Mouse (Mus musculus) MEL (cell line): ENCODE measurements around the gene Lims1.

Experiments
- CHD2 ChIP-seq: IDR thresholded peaks from 2 replicates; pipeline ENCODE4 v1.6.1; 2011; ENCODE audit warnings: low read length, improper control_type of control experiment
- CTCF ChIP-seq, 3 experiments: IDR thresholded peaks in 2 of 3; conservative IDR thresholded peaks in 1 of 3; 2 replicates each; pipeline ENCODE4 v1.5.1; 2011 to 2012; ENCODE audit warnings: low read length in 3 of 3, low read depth in 2 of 3, mild to moderate bottlenecking in 2 of 3, improper control_type of control experiment in 1 of 3, inconsistent platforms in 1 of 3, mixed read lengths in 1 of 3, moderate library complexity in 1 of 3; ENCODE audit not compliant: control insufficient read depth in 1 of 3, insufficient read depth in 1 of 3, poor library complexity in 1 of 3, severe bottlenecking in 1 of 3
- EP300 ChIP-seq, 2 experiments: IDR thresholded peaks; 2 replicates each; pipeline ENCODE4 v1.6.1; 2011; ENCODE audit warnings: improper control_type of control experiment in 2 of 2, low read length in 2 of 2, low read depth in 1 of 2, mild to moderate bottlenecking in 1 of 2
- GATA1 ChIP-seq: IDR thresholded peaks from 2 replicates; pipeline ENCODE4 v1.6.1; 2011; ENCODE audit warnings: low read depth, low read length, improper control_type of control experiment
- HCFC1 ChIP-seq: IDR thresholded peaks from 2 replicates; pipeline ENCODE4 v1.6.1; 2012; ENCODE audit warnings: low read depth, mild to moderate bottlenecking, inconsistent platforms, low read length, improper control_type of control experiment, moderate library complexity
- KAT2A ChIP-seq: conservative IDR thresholded peaks from 2 replicates; pipeline ENCODE4 v1.6.1; 2012; ENCODE audit warnings: low read depth, low read length, improper control_type of control experiment, inconsistent platforms
- MAFK ChIP-seq: IDR thresholded peaks from 2 replicates; pipeline ENCODE4 v1.6.1; 2011; ENCODE audit warnings: low read depth, mild to moderate bottlenecking, low read length, improper control_type of control experiment, borderline replicate concordance
- MAZ ChIP-seq: IDR thresholded peaks from 2 replicates; pipeline ENCODE4 v1.6.1; 2012; ENCODE audit warnings: low read depth, mild to moderate bottlenecking, inconsistent platforms, low read length, improper control_type of control experiment
- TCF12 ChIP-seq: IDR thresholded peaks from 2 replicates; pipeline ENCODE4 v1.6.1; 2014; ENCODE audit warnings: low read depth, mild to moderate bottlenecking, inconsistent platforms, low read length, improper control_type of control experiment, moderate library complexity
- ZNF384 ChIP-seq: IDR thresholded peaks from 2 replicates; pipeline ENCODE4 v1.6.1; 2012; ENCODE audit warnings: low read depth, mild to moderate bottlenecking, inconsistent platforms, low read length, improper control_type of control experiment

DNA sequence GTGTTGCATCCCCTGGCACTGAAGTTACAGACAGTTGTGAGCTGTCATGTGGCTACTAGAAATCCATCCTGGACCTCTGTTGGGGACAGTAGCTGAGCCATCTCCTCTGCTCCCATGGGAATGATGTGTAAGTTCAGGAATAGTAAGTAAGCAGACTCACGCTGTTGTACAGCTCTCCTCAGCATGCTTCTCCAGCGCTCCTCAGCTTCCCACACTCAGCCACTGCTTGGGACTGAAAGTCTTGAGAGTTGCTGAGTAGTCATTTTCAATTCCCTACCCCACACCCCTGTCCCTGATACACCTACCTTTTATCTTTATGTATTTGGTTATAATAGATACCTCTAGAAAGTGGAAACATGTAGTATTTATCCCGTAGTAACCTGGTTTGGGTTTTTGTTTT lies 33.2 kb downstream of the Lims1 start:
- TF ChIP-seq MAFK (no peak), CTCF (IDR thresholded peaks at IDR 0.05 in 2 of 3, conservative IDR thresholded peaks at IDR 0.05 in 1 of 3; ENCODE audit: control insufficient read depth in 1 of 3, insufficient read depth in 1 of 3, low read depth in 2 of 3, low read length in 3 of 3, poor library complexity in 1 of 3, severe bottlenecking in 1 of 3) (no peak), CHD2 (no peak), TCF12 (no peak), EP300 (IDR thresholded peaks at IDR 0.05; ENCODE audit: low read depth in 1 of 2, low read length in 2 of 2) (no peak), HCFC1 (no peak), GATA1 (no peak), ZNF384 (no peak), KAT2A (no peak), MAZ (no peak)
